Mouse (Mus musculus) CH12.LX (cell line): Measurements from ENCODE around the gene Zfhx3. TPM values are rescaled to one million over a fixed set of nuclear protein-coding genes. Genes with fewer than 3 reads are reported as not detected.

Experiments
- DNase-seq: peaks from one replicate; pipeline ENCODE4 v3.0.0-alpha.2; 2013; ENCODE audit errors: extremely low read depth
- H3K27ac ChIP-seq: 2 replicates; pipeline ENCODE4 v1.5.1; 2012; ENCODE audit warnings: low read depth, mild to moderate bottlenecking, control low read depth, moderate library complexity; ENCODE audit not compliant: insufficient read depth
- H3K27me3 ChIP-seq: replicated peaks from 2 replicates; pipeline ENCODE3; 2012; ENCODE audit warnings: inconsistent platforms
- H3K36me3 ChIP-seq, 2 experiments: replicated peaks in 1 of 2; 2 replicates each; pipeline versions ENCODE3 to v1.6.1; 2012; ENCODE audit warnings: inconsistent platforms in 1 of 2, low read length in 1 of 2, mild to moderate bottlenecking in 1 of 2, mixed read lengths in 1 of 2, moderate library complexity in 1 of 2; ENCODE audit not compliant: control insufficient read depth in 1 of 2, insufficient read depth in 1 of 2
- H3K4me1 ChIP-seq, 2 experiments: 2 replicates each; pipeline ENCODE4 v1.6.1; 2012; ENCODE audit warnings: inconsistent platforms in 1 of 2, moderate library complexity in 1 of 2; ENCODE audit not compliant: insufficient read depth in 2 of 2, control insufficient read depth in 1 of 2
- H3K4me2 ChIP-seq: 2 replicates; pipeline ENCODE4 v1.6.1; 2012; ENCODE audit warnings: low read depth, mild to moderate bottlenecking, control low read depth; ENCODE audit not compliant: poor library complexity, insufficient read depth, severe bottlenecking
- H3K4me3 ChIP-seq, 3 experiments: fragments of 150-350 bp in 1 of 3; sonication (generic) in 1 of 3; replicated peaks in 1 of 3; 2 replicates each; pipeline versions ENCODE3 to v1.5.1; 2011 to 2012; ENCODE audit warnings: low read depth in 2 of 3, low read length in 2 of 3, mild to moderate bottlenecking in 2 of 3, moderate library complexity in 2 of 3, control low read depth in 1 of 3, improper control_type of control experiment in 1 of 3, inconsistent platforms in 1 of 3, mixed read lengths in 1 of 3; ENCODE audit not compliant: poor library complexity in 1 of 3
- H3K79me2 ChIP-seq: replicated peaks from 2 replicates; pipeline ENCODE4 v1.6.1; 2012; ENCODE audit warnings: mild to moderate bottlenecking, moderate library complexity; ENCODE audit not compliant: control insufficient read depth, poor library complexity, insufficient read depth, severe bottlenecking; ENCODE audit errors: extremely low read depth
- H3K9ac ChIP-seq: 2 replicates; pipeline ENCODE4 v1.6.1; 2012; ENCODE audit warnings: low read depth, mild to moderate bottlenecking, control low read depth, moderate library complexity; ENCODE audit not compliant: insufficient read depth
- H3K9me3 ChIP-seq: replicated peaks from 2 replicates; pipeline ENCODE3; 2012; ENCODE audit warnings: low read length, inconsistent platforms, mixed read lengths
- E2F4 ChIP-seq: IDR thresholded peaks from 2 replicates; pipeline ENCODE4 v1.6.1; 2011; ENCODE audit warnings: low read depth, low read length, improper control_type of control experiment; ENCODE audit not compliant: insufficient replicate concordance
- EP300 ChIP-seq: IDR thresholded peaks from 2 replicates; pipeline ENCODE4 v1.6.1; 2011; ENCODE audit warnings: low read length, improper control_type of control experiment
- ETS1 ChIP-seq: conservative IDR thresholded peaks from 2 replicates; pipeline ENCODE4 v1.6.1; 2012; ENCODE audit warnings: low read depth, mild to moderate bottlenecking, inconsistent platforms, low read length, improper control_type of control experiment, moderate library complexity
- GABPA ChIP-seq: IDR thresholded peaks from 2 replicates; pipeline ENCODE4 v1.6.1; 2012; ENCODE audit warnings: low read depth, low read length, improper control_type of control experiment, inconsistent platforms; ENCODE audit not compliant: insufficient replicate concordance
- HCFC1 ChIP-seq: IDR thresholded peaks from 2 replicates; pipeline ENCODE4 v1.6.1; 2012; ENCODE audit warnings: low read depth, mild to moderate bottlenecking, inconsistent platforms, low read length, improper control_type of control experiment
- JUN ChIP-seq: IDR thresholded peaks from 2 replicates; pipeline ENCODE4 v1.6.1; 2011; ENCODE audit warnings: low read depth, mild to moderate bottlenecking, low read length, improper control_type of control experiment, moderate library complexity; ENCODE audit not compliant: insufficient read depth
- MAFK ChIP-seq: IDR thresholded peaks from 2 replicates; pipeline ENCODE4 v1.6.1; 2011; ENCODE audit warnings: low read length, improper control_type of control experiment; ENCODE audit not compliant: insufficient replicate concordance
- MAX ChIP-seq: IDR thresholded peaks from 2 replicates; pipeline ENCODE4 v1.6.1; 2011; ENCODE audit warnings: low read length, improper control_type of control experiment
- MAZ ChIP-seq: IDR thresholded peaks from 2 replicates; pipeline ENCODE4 v1.6.1; 2012; ENCODE audit warnings: low read depth, mild to moderate bottlenecking, inconsistent platforms, low read length, improper control_type of control experiment, moderate library complexity
- MEF2A ChIP-seq: IDR thresholded peaks from 2 replicates; pipeline ENCODE4 v1.6.1; 2014; ENCODE audit warnings: low read depth, mild to moderate bottlenecking, inconsistent platforms, low read length, improper control_type of control experiment, borderline replicate concordance
- NELFE ChIP-seq: IDR thresholded peaks from 2 replicates; pipeline ENCODE4 v1.6.1; 2011; ENCODE audit warnings: low read depth, low read length, improper control_type of control experiment
- NRF1 ChIP-seq: IDR thresholded peaks from 2 replicates; pipeline ENCODE4 v1.6.1; 2014; ENCODE audit warnings: low read depth, mild to moderate bottlenecking, inconsistent platforms, low read length, improper control_type of control experiment, moderate library complexity
- PAX5 ChIP-seq: IDR thresholded peaks from 2 replicates; pipeline ENCODE4 v1.6.1; 2012; ENCODE audit warnings: low read length, inconsistent platforms, mixed read lengths
- POLR2A ChIP-seq: IDR thresholded peaks from 2 replicates; pipeline ENCODE4 v1.6.1; 2011; ENCODE audit warnings: low read depth, mild to moderate bottlenecking, improper control_type of control experiment, low read length
- dilution Hi-C: fragments of 300-500 bp; cut with MboI; formaldehyde crosslinking; loops from 2 replicates; pipeline ENCODE4 v1.14.3; 2020; ENCODE audit warnings: low sequenced_read_pairs; ENCODE audit not compliant: extremely low pct_unique_long_range_greater_than_20kb, extremely low pct_ligation_motif_present
- in situ Hi-C: fragments of 300-500 bp; cut with MboI; formaldehyde crosslinking; loops from 3 replicates; pipeline ENCODE4 v1.14.3; 2019; ENCODE audit warnings: low sequenced_read_pairs, low pct_ligation_motif_present, low pct_unique_long_range_greater_than_20kb, mixed read lengths
- polyA plus RNA-seq: library from polyadenylated mRNA; unstranded; fragments of >175 nt; gene quantifications from 2 replicates; pipeline ENCODE4 v1.2.1, GENCODE M21; 2012; ENCODE audit warnings: low read depth; ENCODE audit not compliant: insufficient read length
- total RNA-seq, 2 experiments: library from RNA; depleted of rRNA; stranded (reverse); fragments of 300-350 nt in 1 of 2; fragments of >200 nt in 1 of 2; gene quantifications; 2 replicates each; pipeline ENCODE4 v1.2.3; 2012 to 2014

Zfhx3 gene
- total and polyA plus RNA-seq, 3 experiments = 0.05 to 0.76 (median 0.68) TPM

- H3K4me1 ChIP-seq = peaks cover 0 to 14% of the 10 kb centered on the region in 2 experiments; a peak in 2 of 4 replicates
- H3K4me2 ChIP-seq = no peak overlapping the region
- H3K4me3 ChIP-seq = no peak overlapping the region
- H3K36me3 ChIP-seq = no peaks in the 10 kb centered on the region
- no peaks in the 10 kb centered on the region for H3K27me3 ChIP-seq
- H3K9ac ChIP-seq = no peak overlapping the region
- TF ChIP-seq ETS1 = no peak
- TF ChIP-seq HCFC1 = no peak
- no peak for TF ChIP-seq NELFE
- TF ChIP-seq EP300 = no peak
- TF ChIP-seq PAX5 = no peak
- no peak for TF ChIP-seq NRF1
- TF ChIP-seq MAZ = no peak
- TF ChIP-seq E2F4 = no peak
- TF ChIP-seq JUN = no peak
- no peak for TF ChIP-seq MAFK
- TF ChIP-seq POLR2A = no peak
- no peak for DNase-seq
- no peak overlapping the region for H3K27ac ChIP-seq
- no peaks in the 10 kb centered on the region for H3K9me3 ChIP-seq
- dilution Hi-C loops = no loop called here
- in situ Hi-C loops = no loop called here
- H3K79me2 ChIP-seq = no peaks in the 10 kb centered on the region
These were observed 870.9 kb downstream of the Zfhx3 start for GRCm38 (mm10) chr8:108813375-108813774.

- Histone ChIP-seq H3K27ac (no peak overlapping the region), H3K36me3 (no peaks in the 10 kb centered on the region), H3K4me3 (no peak overlapping the region), H3K79me2 (no peaks in the 10 kb centered on the region), H3K4me2 (peak overlapping the region; percentile 49), H3K9ac (no peak overlapping the region), H3K4me1 (peaks cover 4 to 41% of the 10 kb centered on the region in 2 experiments), H3K27me3 (no peaks in the 10 kb centered on the region), H3K9me3 (no peaks in the 10 kb centered on the region)
- in situ Hi-C loops = no loop called here
- DNase-seq = peak; percentile 64
- dilution Hi-C loops = no loop called here
- TF ChIP-seq GABPA = no peak
- TF ChIP-seq MEF2A = no peak
These were observed 876.8 kb downstream of the Zfhx3 start for GRCm38 (mm10) chr8:108819271-108819671.

GRCm38 (mm10) chr8:108819826-108820225, 877.4 kb downstream of the Zfhx3 start:
- H3K9ac ChIP-seq = no peak overlapping the region
- in situ Hi-C loops (no loop called here), dilution Hi-C loops (no loop called here)
- H3K4me1 ChIP-seq = peaks cover 4 to 41% of the 10 kb centered on the region in 2 experiments
- no peaks in the 10 kb centered on the region for H3K36me3 ChIP-seq
- H3K27me3 ChIP-seq = no peaks in the 10 kb centered on the region
- no peak overlapping the region for H3K4me3 ChIP-seq
- peak; percentile 44 for TF ChIP-seq MAX
- TF ChIP-seq MAFK = no peak
- TF ChIP-seq, all 38 proteins: peak for 1
- Histone ChIP-seq H3K27ac (no peak overlapping the region), H3K79me2 (no peaks in the 10 kb centered on the region), H3K9me3 (no peaks in the 10 kb centered on the region), H3K4me2 (peak overlapping the region; percentile 44)
- DNase-seq = peak; percentile 64
